ENCODE assay signal across 8 mouse cellular contexts in genomic region chr7:141467230-141468030, GRCm38 (mm10). TPM values are rescaled to one million over a fixed set of nuclear protein-coding genes. Genes with fewer than 3 reads are reported as not detected.
DNase-seq lines count a peak whose midpoint lies in the region; ATAC-seq and TF ChIP-seq lines count a peak whose summit lies in the region.

Cd151 (plus strand) TSS chr7:141467392.

- H3K4me1 ChIP-seq in embryonic facial prominence, embryonic 14.5 days (ENCODE audit: control insufficient read depth, insufficient read depth, low read length): peaks cover 43% of the 10 kb centered on the region
- peaks cover 47% of the 10 kb centered on the region for H3K4me1 ChIP-seq in heart, embryonic 11.5 days (ENCODE audit: control insufficient read depth, insufficient read depth, low read length)
- peaks cover 78% of the 10 kb centered on the region for H3K4me1 ChIP-seq in kidney, embryonic 15.5 days
- H3K4me1 ChIP-seq in liver, embryonic 12.5 days: peaks cover 70% of the 10 kb centered on the region
- H3K4me1 ChIP-seq in testis, adult 2 months (ENCODE audit: control insufficient read depth, insufficient read depth, low read length): peaks cover 49% of the 10 kb centered on the region

- peak within 1 kb of the TSS; percentile 86 for H3K9ac ChIP-seq in embryonic facial prominence, embryonic 14.5 days (ENCODE audit: low read depth, low read length)
- H3K9ac ChIP-seq in heart, embryonic 11.5 days (ENCODE audit: low read depth, low read length): peak within 1 kb of the TSS; percentile 87
- H3K9ac ChIP-seq in kidney, embryonic 15.5 days: peak within 1 kb of the TSS; percentile 82
- peak within 1 kb of the TSS; percentile 82 for H3K9ac ChIP-seq in liver, embryonic 12.5 days

- no peak for TF ChIP-seq CTCF in testis, adult 2 months (IDR thresholded peaks at IDR 0.05; ENCODE audit: control insufficient read depth, insufficient read depth, insufficient replicate concordance, low read depth, low read length)

- peak within 1 kb of the TSS; percentile 75 for H3K4me2 ChIP-seq in embryonic facial prominence, embryonic 14.5 days (ENCODE audit: low read depth, low read length)
- H3K4me2 ChIP-seq in heart, embryonic 11.5 days: peak within 1 kb of the TSS; percentile 80
- H3K4me2 ChIP-seq in kidney, embryonic 15.5 days: peak within 1 kb of the TSS; percentile 81
- peak within 1 kb of the TSS; percentile 95 for H3K4me2 ChIP-seq in liver, embryonic 12.5 days

- peak within 1 kb of the TSS; percentile 91 for H3K27ac ChIP-seq in embryonic facial prominence, embryonic 14.5 days (replicated peaks; ENCODE audit: low read depth, low read length)
- H3K27ac ChIP-seq in heart, embryonic 11.5 days (ENCODE audit: low read depth, low read length): peak within 1 kb of the TSS; percentile 96
- H3K27ac ChIP-seq in kidney, embryonic 15.5 days: peak within 1 kb of the TSS; percentile 92
- H3K27ac ChIP-seq in liver, embryonic 12.5 days: peak within 1 kb of the TSS; percentile 83
- H3K27ac ChIP-seq in testis, adult 2 months (ENCODE audit: control insufficient read depth, insufficient read depth, low read depth, low read length): peak within 1 kb of the TSS; percentile 58

- H3K27me3 ChIP-seq in embryonic facial prominence, embryonic 14.5 days (replicated peaks; ENCODE audit: control insufficient read depth, insufficient read depth, low read length): peaks cover 37% of the 10 kb centered on the region
- peaks cover 30% of the 10 kb centered on the region for H3K27me3 ChIP-seq in heart, embryonic 11.5 days (ENCODE audit: control insufficient read depth, insufficient read depth, low read length)
- H3K27me3 ChIP-seq in kidney, embryonic 15.5 days: peaks cover 37% of the 10 kb centered on the region
- H3K27me3 ChIP-seq in liver, embryonic 12.5 days (replicated peaks): peaks cover 44% of the 10 kb centered on the region
- no peaks in the 10 kb centered on the region for H3K27me3 ChIP-seq in testis, adult 2 months (ENCODE audit: control insufficient read depth, insufficient read depth, low read length)

- H3K9me3 ChIP-seq in embryonic facial prominence, embryonic 14.5 days (ENCODE audit: control insufficient read depth, low read length): no peaks in the 10 kb centered on the region
- H3K9me3 ChIP-seq in heart, embryonic 11.5 days (replicated peaks; ENCODE audit: control insufficient read depth, low read length): no peaks in the 10 kb centered on the region
- no peaks in the 10 kb centered on the region for H3K9me3 ChIP-seq in kidney, embryonic 15.5 days (replicated peaks)
- no peaks in the 10 kb centered on the region for H3K9me3 ChIP-seq in liver, embryonic 12.5 days (replicated peaks)

- ATAC-seq in embryonic facial prominence, embryonic 14.5 days (ENCODE audit: low read depth): peak; percentile 80
- ATAC-seq in heart, embryonic 11.5 days (replicated peaks; ENCODE audit: insufficient number of reproducible peaks, low FRiP score, low TSS enrichment): peak; percentile 80
- ATAC-seq in kidney, embryonic 15.5 days (replicated peaks; ENCODE audit: low FRiP score): peak; percentile 75
- peak; percentile 87 for ATAC-seq in liver, embryonic 12.5 days

- peaks cover 31% of the 10 kb centered on the region for H3K36me3 ChIP-seq in embryonic facial prominence, embryonic 14.5 days (ENCODE audit: control insufficient read depth, insufficient read depth, low read length)
- peaks cover 19% of the 10 kb centered on the region for H3K36me3 ChIP-seq in heart, embryonic 11.5 days (ENCODE audit: control insufficient read depth, insufficient read depth, low read length)
- peaks cover 30% of the 10 kb centered on the region for H3K36me3 ChIP-seq in kidney, embryonic 15.5 days
- peaks cover 33% of the 10 kb centered on the region for H3K36me3 ChIP-seq in liver, embryonic 12.5 days
- no peaks in the 10 kb centered on the region; the same call in 1 of the 2 replicates for H3K36me3 ChIP-seq in testis, adult 2 months (ENCODE audit: control insufficient read depth, insufficient read depth, low read length)

- under 1% methylated on average over 47 of the region's 52 CpGs for WGBS in embryonic facial prominence, embryonic 14.5 days
- under 1% methylated on average over 52 of the region's 52 CpGs for WGBS in heart, embryonic 11.5 days (ENCODE audit: insufficient replicate concordance)
- WGBS in kidney, embryonic 15.5 days: under 1% methylated on average over 52 of the region's 52 CpGs
- WGBS in liver, embryonic 12.5 days (ENCODE audit: insufficient replicate concordance): 1% methylated on average over 52 of the region's 52 CpGs

- TF ChIP-seq POLR2A in testis, adult 2 months (IDR thresholded peaks at IDR 0.05; ENCODE audit: control insufficient read depth, low read depth, low read length): peak; percentile 63

- peak; percentile 87 for DNase-seq in 416B (ENCODE audit: low read depth)
- peak; percentile 89 for DNase-seq in adrenal gland, adult 8-10 months
- peak; percentile 91 for DNase-seq in embryonic facial prominence, embryonic 14.5 days (ENCODE audit: low spot score)
- peak; percentile 73 for DNase-seq in naive thymus-derived CD4-positive, alpha-beta T cell, adult 2 months (ENCODE audit: low read depth)

- peak within 1 kb of the TSS; percentile 82 for H3K4me3 ChIP-seq in embryonic facial prominence, embryonic 14.5 days (ENCODE audit: low read depth, low read length)
- peak within 1 kb of the TSS; percentile 73 for H3K4me3 ChIP-seq in heart, embryonic 11.5 days (ENCODE audit: low read depth, low read length)
- peak within 1 kb of the TSS; percentile 85 for H3K4me3 ChIP-seq in kidney, embryonic 15.5 days (replicated peaks)
- peak within 1 kb of the TSS; percentile 82 for H3K4me3 ChIP-seq in liver, embryonic 12.5 days
- H3K4me3 ChIP-seq in testis, adult 2 months (ENCODE audit: control insufficient read depth, low read depth, low read length): peak within 1 kb of the TSS; percentile 87

RNA-seq across cellular contexts. Expression of gene Cd151, which starts in this region (rescaled TPM):
- 100 to 1,000 TPM; 323 to 455 (median 409) TPM for total RNA-seq in adrenal gland, adult 8-10 months (2022)
- 54.9 and 60.7 TPM in 2 replicates for polyA plus RNA-seq in embryonic facial prominence, embryonic 14.5 days (2014; fragmentation: Nextera tagmentation; extraction: Ambion mirVana)
- polyA plus RNA-seq in heart, embryonic 11.5 days (2014; fragmentation: Nextera tagmentation; extraction: Ambion mirVana): 61.3 and 101 TPM in 2 replicates
- polyA plus RNA-seq in kidney, embryonic 15.5 days (2015; fragmentation: Nextera tagmentation; extraction: Ambion mirVana): 30.9 and 34.8 TPM in 2 replicates
- 5.7 and 6.2 TPM in 2 replicates for polyA plus RNA-seq in liver, embryonic 12.5 days (2016; fragmentation: Nextera tagmentation; extraction: Ambion mirVana)
- 102 and 104 TPM in 2 replicates for polyA plus RNA-seq in testis, adult 2 months (2012; rRNA removed)

Comparison
In these comparisons a context has a peak if more than half of its experiments do, and no peak if none do; other contexts are left out.
1. Peak in every context shown above with its lines: DNase-seq, ATAC-seq, H3K4me3 ChIP-seq and H3K27ac ChIP-seq.